Mouse (Mus musculus) hindbrain, embryonic 16.5 days (tissue): ENCODE measurements around the gene Eipr1. TPM values are rescaled to one million over a fixed set of nuclear protein-coding genes. Genes with fewer than 3 reads are reported as not detected.
A peak's percentile ranks its signal among the peaks of the same experiment; 100 is the strongest.

Experiments used
- ATAC-seq: fragments of 200-750 bp; cut with Nextera tagmentation; 2 replicates; pipeline ENCODE4 v1.8.0; 2017; ENCODE audit warnings: moderate TSS enrichment, moderate library complexity
- H3K27ac ChIP-seq: fragments of 300-500 bp; sonication (generic); 2 replicates; pipeline ENCODE4 v1.5.1; 2014; ENCODE audit warnings: low read depth, mild to moderate bottlenecking, control low read depth, low read length, moderate library complexity
- H3K27me3 ChIP-seq: fragments of 300-500 bp; sonication (generic); replicated peaks from 2 replicates; pipeline ENCODE4 v1.6.1; 2014; ENCODE audit warnings: low read length; ENCODE audit not compliant: control insufficient read depth, insufficient read depth
- H3K36me3 ChIP-seq: fragments of 300-500 bp; sonication (generic); 2 replicates; pipeline ENCODE4 v1.6.1; 2014; ENCODE audit warnings: mild to moderate bottlenecking, low read length, moderate library complexity, mixed read lengths; ENCODE audit not compliant: control insufficient read depth, insufficient read depth
- H3K4me1 ChIP-seq: fragments of 300-500 bp; sonication (generic); 2 replicates; pipeline ENCODE4 v1.6.1; 2014; ENCODE audit warnings: low read depth, low read length; ENCODE audit not compliant: control insufficient read depth, insufficient read depth
- H3K4me2 ChIP-seq: fragments of 300-500 bp; sonication (generic); 2 replicates; pipeline ENCODE4 v1.6.1; 2014; ENCODE audit warnings: mild to moderate bottlenecking, low read length, control low read depth, moderate library complexity
- H3K4me3 ChIP-seq: fragments of 300-500 bp; sonication (generic); 2 replicates; pipeline ENCODE4 v1.5.1; 2014; ENCODE audit warnings: mild to moderate bottlenecking, low read length, control low read depth, moderate library complexity
- H3K9ac ChIP-seq: fragments of 300-500 bp; sonication (generic); 2 replicates; pipeline ENCODE4 v1.6.1; 2014; ENCODE audit warnings: low read depth, mild to moderate bottlenecking, control low read depth, low read length, moderate library complexity
- H3K9me3 ChIP-seq: fragments of 300-500 bp; sonication (generic); 2 replicates; pipeline ENCODE4 v1.6.1; 2014; ENCODE audit warnings: mild to moderate bottlenecking, low read length, moderate library complexity; ENCODE audit not compliant: control insufficient read depth
- WGBS: fragments of 180-500 bp; shearing (Covaris S2); extraction: QIAGEN DNeasy Blood & Tissue Kit; methylation state at CpG from one replicate; pipeline ENCODE4 v1.1.7; 2014; 5-methylcytosine and 5-hydroxymethylcytosine counted together
- polyA plus RNA-seq: library from polyadenylated mRNA; unstranded; fragments of >200 nt; fragmentation: Nextera tagmentation; extraction: Ambion mirVana; gene quantifications from 2 replicates; pipeline ENCODE4 v1.2.1, GENCODE M21; 2015

The Eipr1 gene
- polyA plus RNA-seq, 1 experiment from 2014 or later = 71.7 TPM

DNA sequence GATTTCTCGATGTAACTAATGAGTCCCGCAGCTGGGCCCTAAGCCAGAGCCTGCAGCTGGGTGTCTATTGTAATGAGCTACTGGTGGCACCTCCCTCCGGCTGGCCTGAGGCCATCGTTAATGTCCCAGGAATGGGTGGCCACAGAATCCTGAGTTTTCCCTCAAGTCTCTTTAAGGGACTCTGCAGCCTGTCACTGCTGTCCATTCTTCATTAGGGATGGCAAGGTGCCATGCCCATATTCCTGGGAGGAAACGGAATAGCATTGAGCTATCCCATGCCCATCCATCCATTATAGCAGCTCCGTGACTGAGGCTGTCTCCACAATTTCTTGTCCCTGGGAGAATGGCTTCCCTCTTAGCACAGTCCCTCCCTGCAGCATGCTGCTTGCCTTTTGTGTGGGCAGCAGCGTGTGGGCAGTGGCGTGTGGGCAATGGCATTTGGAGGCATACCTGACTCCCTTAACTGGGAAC, 123.2 kb downstream of the Eipr1 start:
- Histone ChIP-seq H3K27ac (peak overlapping the region; percentile 45), H3K4me2 (no peak overlapping the region), H3K36me3 (0 out of 2 replicates have a peak, but pooled peaks cover 2% of the 10 kb centered on the region), H3K9ac (no peak overlapping the region), H3K4me1 (peaks cover 18% of the 10 kb centered on the region), H3K9me3 (no peaks in the 10 kb centered on the region), H3K27me3 (no peaks in the 10 kb centered on the region), H3K4me3 (no peak overlapping the region)
- ATAC-seq = 0 out of 2 replicates have a peak, but pooled peaks have one; percentile 12
- WGBS = 33% methylated on average over 8 of the region's 8 CpGs

DNA sequence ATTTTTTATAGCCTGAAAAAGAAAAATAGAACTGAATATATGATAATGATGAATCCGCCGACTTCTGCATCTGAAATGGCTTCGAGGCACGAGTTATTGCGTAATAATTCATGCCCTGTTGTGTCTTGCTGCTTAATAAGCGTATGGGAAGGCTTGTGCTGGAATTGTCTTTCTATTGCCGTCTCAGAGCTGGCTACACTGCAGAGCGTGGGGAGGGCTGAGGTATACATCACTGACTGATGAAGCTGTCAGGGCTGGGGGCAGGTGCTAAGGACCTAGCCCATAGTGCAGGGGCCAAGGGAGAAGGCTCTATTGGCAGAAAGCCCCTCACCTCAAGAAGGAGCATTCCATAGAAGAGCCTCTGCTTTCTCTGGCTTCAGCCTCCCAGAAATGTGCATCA, 123.9 kb downstream of the Eipr1 start:
- Histone ChIP-seq H3K9ac (no peak overlapping the region), H3K9me3 (no peaks in the 10 kb centered on the region), H3K36me3 (0 out of 2 replicates have a peak, but pooled peaks cover 2% of the 10 kb centered on the region), H3K4me2 (no peak overlapping the region), H3K4me1 (peaks cover 22% of the 10 kb centered on the region), H3K27ac (peak overlapping the region; percentile 57), H3K4me3 (no peak overlapping the region), H3K27me3 (no peaks in the 10 kb centered on the region)
- 52% methylated on average over 8 of the region's 8 CpGs for WGBS
- peak; percentile 37; the same call in 1 of the 2 replicates for ATAC-seq

DNA sequence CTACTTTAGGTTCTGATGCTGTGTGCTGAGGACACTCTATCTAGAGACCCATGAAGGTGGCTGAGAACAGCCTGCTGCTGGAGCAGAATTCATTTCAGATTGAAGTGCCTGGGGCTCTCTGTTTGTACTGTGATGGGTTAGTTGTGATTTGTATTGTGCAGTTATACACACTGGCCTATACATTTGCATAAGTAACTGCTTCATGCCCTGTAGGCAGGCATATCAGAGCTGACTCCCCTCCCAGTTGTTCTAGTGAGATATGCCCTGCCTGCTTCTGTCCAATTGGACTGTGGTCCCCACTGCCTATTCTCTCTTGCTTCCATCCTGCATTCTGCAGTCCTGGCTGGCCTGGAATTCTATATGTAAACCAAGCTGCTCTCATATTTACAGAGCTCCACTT, 128.9 kb downstream of the Eipr1 start:
- H3K9ac ChIP-seq = no peak overlapping the region; the same call in 1 of the 2 replicates
- no peak overlapping the region for H3K4me3 ChIP-seq
- peaks cover 14% of the 10 kb centered on the region for H3K4me1 ChIP-seq
- no peak overlapping the region for H3K4me2 ChIP-seq
- H3K36me3 ChIP-seq = no peaks in the 10 kb centered on the region
- H3K9me3 ChIP-seq = no peaks in the 10 kb centered on the region
- H3K27me3 ChIP-seq = no peaks in the 10 kb centered on the region
- ATAC-seq = peak; percentile 46
- peak overlapping the region; percentile 66 for H3K27ac ChIP-seq

DNA sequence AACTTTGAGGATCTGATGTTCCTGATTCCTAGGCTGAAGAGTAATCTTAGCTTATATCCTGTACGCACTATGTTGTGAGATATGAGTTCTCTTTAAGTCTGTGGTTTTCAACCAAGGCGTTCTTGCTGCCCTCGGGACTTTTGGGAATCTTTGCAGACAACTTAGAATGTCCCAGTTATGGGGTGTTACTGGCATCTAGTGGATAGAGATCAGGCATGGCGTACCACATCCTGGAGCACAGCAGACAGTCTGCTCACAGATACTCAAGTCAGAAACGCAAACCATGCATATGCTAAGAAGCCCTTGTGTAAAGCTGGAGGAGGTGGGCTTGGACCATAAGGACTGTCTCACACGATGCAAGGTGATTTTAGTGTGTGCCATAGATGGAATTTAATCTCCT, 136.1 kb downstream of the Eipr1 start:
- Histone ChIP-seq H3K27me3 (no peaks in the 10 kb centered on the region), H3K4me1 (no peaks in the 10 kb centered on the region), H3K27ac (no peak overlapping the region), H3K4me2 (no peak overlapping the region), H3K4me3 (no peak overlapping the region), H3K9me3 (no peaks in the 10 kb centered on the region), H3K36me3 (no peaks in the 10 kb centered on the region), H3K9ac (no peak overlapping the region)
- 82% methylated on average over 6 of the region's 6 CpGs for whole genome bisulfite sequencing
- ATAC-seq = no peak

DNA sequence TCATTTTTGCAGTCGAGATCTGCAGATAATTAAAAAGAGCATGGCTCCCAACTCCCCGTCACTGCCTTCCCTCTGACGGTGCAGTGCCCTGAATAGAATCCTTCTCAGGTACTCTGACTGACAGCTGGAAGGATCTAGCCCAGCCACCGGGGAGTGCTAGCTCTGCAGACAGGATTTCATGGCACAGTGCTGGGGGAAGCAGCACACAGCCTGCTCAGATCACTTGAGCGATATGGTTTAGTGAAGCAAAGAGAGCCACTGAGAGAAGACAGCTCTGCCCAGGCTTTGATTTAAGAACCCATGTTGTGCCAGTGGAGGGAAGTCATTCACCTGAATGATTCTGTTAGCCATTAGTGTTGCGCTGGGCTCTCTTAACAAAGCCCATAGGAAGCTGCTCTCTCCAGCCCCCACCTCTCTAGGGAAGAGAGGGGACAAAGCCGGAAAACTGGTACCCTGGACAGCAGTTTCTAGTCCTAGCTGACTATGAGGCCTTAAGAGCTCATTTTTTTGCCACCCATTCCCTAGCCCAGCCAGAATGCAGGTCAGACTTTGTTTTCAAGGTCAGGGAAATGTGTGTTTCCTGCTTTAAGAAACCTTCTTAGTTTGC, 137.6 kb downstream of the Eipr1 start:
- ATAC-seq = peak; percentile 81
- H3K27ac ChIP-seq = peak overlapping the region; percentile 77
- no peaks in the 10 kb centered on the region for H3K36me3 ChIP-seq
- no peak overlapping the region for H3K4me3 ChIP-seq
- no peaks in the 10 kb centered on the region for H3K9me3 ChIP-seq
- H3K4me2 ChIP-seq = no peak overlapping the region
- no peak overlapping the region for H3K9ac ChIP-seq
- no peaks in the 10 kb centered on the region for H3K4me1 ChIP-seq
- H3K27me3 ChIP-seq = no peaks in the 10 kb centered on the region
- 27% methylated on average over 7 of the region's 7 CpGs for WGBS

DNA sequence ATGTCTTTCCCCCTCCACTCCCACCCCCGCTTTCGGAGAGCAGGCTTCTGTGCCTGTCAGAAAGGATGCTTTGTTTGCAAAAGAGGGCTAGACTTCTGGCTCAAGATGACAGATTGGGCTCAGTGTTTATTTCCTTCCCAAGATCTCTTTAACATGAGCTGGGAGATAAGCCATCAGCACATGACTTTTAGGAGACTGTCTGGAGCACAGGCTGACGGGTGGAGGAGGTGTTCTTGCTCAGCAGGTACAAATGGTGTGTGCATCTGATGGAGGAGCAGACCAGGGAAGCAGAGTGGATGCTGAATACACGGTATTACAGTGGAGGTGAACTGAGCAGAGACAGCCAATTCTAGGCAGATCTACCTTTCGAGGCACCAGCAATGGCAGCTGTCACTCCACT, 139.9 kb downstream of the Eipr1 start:
- Histone ChIP-seq H3K9ac (no peak overlapping the region), H3K4me3 (no peak overlapping the region), H3K9me3 (no peaks in the 10 kb centered on the region), H3K4me1 (no peaks in the 10 kb centered on the region; the same call in 1 of the 2 replicates), H3K27me3 (no peaks in the 10 kb centered on the region), H3K36me3 (no peaks in the 10 kb centered on the region), H3K4me2 (no peak overlapping the region), H3K27ac (no peak overlapping the region)
- 55% methylated on average over 5 of the region's 5 CpGs for WGBS
- no peak for ATAC-seq

DNA sequence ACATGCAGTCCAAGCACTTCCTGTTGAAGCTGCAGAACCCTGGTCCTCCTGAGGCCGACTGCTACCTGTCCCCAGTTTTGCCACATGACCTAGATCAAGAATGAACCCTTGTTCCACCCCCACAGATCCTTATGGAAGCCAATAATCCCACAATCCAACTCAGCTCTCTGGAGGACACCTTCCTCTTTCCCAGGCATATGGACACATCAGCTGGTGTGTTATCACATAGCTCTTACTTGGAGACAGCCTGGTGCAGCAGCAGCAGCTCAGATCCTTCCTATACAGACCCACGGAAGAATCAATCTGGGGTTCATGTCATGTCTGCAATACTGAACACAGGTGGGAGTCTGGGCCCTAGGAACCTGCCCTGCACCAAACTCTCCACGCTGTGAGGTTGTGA, 145.0 kb downstream of the Eipr1 start:
- no peaks in the 10 kb centered on the region for H3K9me3 ChIP-seq
- H3K4me1 ChIP-seq = no peaks in the 10 kb centered on the region; the same call in 1 of the 2 replicates
- no peak overlapping the region for H3K27ac ChIP-seq
- H3K36me3 ChIP-seq = no peaks in the 10 kb centered on the region
- no peak overlapping the region for H3K4me2 ChIP-seq
- WGBS = 87% methylated on average over 3 of the region's 3 CpGs
- no peak overlapping the region for H3K9ac ChIP-seq
- H3K27me3 ChIP-seq = no peaks in the 10 kb centered on the region
- ATAC-seq = no peak
- H3K4me3 ChIP-seq = no peak overlapping the region

DNA sequence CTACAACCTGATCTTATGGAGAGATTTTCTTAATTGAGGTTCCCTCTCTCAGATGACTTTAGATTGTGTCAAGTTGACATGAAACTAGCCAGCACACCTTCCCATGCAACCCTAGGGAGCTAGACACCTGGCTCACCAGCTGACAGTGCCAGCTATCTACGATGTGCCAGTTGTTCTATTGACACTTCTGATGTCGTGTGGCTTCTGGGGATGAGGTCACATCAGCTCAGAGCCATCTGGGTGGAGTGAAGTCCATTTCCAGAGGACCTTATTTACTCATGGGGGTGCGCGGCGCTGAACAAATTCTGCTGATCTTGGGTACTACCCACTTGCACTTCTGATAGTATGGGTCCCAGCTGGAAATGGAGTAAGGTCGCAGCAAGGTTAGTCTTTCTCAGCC, 146.7 kb downstream of the Eipr1 start:
- Histone ChIP-seq H3K9ac (no peak overlapping the region), H3K27ac (no peak overlapping the region), H3K4me3 (no peak overlapping the region), H3K36me3 (no peaks in the 10 kb centered on the region), H3K4me1 (no peaks in the 10 kb centered on the region; the same call in 1 of the 2 replicates), H3K4me2 (no peak overlapping the region), H3K9me3 (no peaks in the 10 kb centered on the region), H3K27me3 (no peaks in the 10 kb centered on the region)
- WGBS = 92% methylated on average over 6 of the region's 6 CpGs
- ATAC-seq = no peak

DNA sequence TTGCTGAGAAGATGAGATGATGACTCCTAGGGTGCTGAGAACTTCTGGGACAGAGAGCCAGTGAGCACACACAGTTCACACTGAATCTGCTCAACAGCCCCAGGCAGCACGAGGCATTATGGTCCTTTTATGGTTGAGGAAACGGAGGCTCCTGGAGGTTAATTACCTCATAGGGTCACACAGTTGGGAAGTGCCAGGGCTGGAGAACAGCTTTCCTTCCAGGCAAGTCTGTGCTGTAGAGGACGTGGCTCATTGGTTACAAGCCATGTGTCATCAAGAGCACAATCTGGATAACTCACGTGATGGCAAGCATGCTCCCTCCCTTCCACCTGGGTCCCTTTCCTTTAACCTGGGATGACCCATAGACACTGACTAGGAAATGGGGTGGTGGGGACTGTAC, 148.1 kb downstream of the Eipr1 start:
- H3K27me3 ChIP-seq = no peaks in the 10 kb centered on the region
- no peak overlapping the region for H3K9ac ChIP-seq
- no peak overlapping the region for H3K27ac ChIP-seq
- no peaks in the 10 kb centered on the region; the same call in 1 of the 2 replicates for H3K4me1 ChIP-seq
- no peaks in the 10 kb centered on the region for H3K9me3 ChIP-seq
- no peak for ATAC-seq
- no peaks in the 10 kb centered on the region for H3K36me3 ChIP-seq
- no peak overlapping the region for H3K4me3 ChIP-seq
- no peak overlapping the region for H3K4me2 ChIP-seq
- 35% methylated on average over 4 of the region's 4 CpGs for WGBS
